Mouse (Mus musculus): ENCODE data around the gene Prkaa2. TPM values are rescaled to one million over a fixed set of nuclear protein-coding genes. Genes with fewer than 3 reads are reported as not detected.

The Prkaa2 gene
- total and polyA plus RNA-seq, 3 experiments: 0.11 TPM; not detected in 2

- TF ChIP-seq CTCF (IDR thresholded peaks at IDR 0.05; ENCODE audit: low read depth, low read length) (no peak), GATA2 (IDR thresholded peaks at IDR 0.05; ENCODE audit: borderline replicate concordance, low read depth, low read length) (no peak), TAL1 (conservative IDR thresholded peaks at IDR 0.05; ENCODE audit: low read depth, low read length) (no peak), GATA1 (IDR thresholded peaks at IDR 0.05; ENCODE audit: borderline replicate concordance, low read length) (no peak), POLR2AphosphoS5 (IDR thresholded peaks at IDR 0.05; ENCODE audit: insufficient replicate concordance, low read depth, low read length) (no peak)
These were observed 75.4 kb downstream of the Prkaa2 start for GRCm38 (mm10) chr4:105034259-105034658.

GRCm38 (mm10) chr4:105033153-105033552 lies 76.5 kb downstream of the Prkaa2 start:
- no peaks in the 10 kb centered on the region for H3K27me3 ChIP-seq (ENCODE audit: insufficient read depth, low read length)
- H3K4me1 ChIP-seq (ENCODE audit: insufficient read depth, low read depth, low read length): no peaks in the 10 kb centered on the region
- DNase-seq (ENCODE audit: low spot score): no peak
- H3K36me3 ChIP-seq (replicated peaks): no peaks in the 10 kb centered on the region
- peaks cover 8% of the 10 kb centered on the region for H3K9me3 ChIP-seq (replicated peaks)
- no peak overlapping the region for H3K4me3 ChIP-seq (ENCODE audit: low read depth, low read length)
- ATAC-seq (ENCODE audit: extremely low read depth, insufficient number of reproducible peaks, low FRiP score, poor library complexity, severe bottlenecking): no peak
- TF ChIP-seq GATA2 (IDR thresholded peaks at IDR 0.05; ENCODE audit: borderline replicate concordance, low read depth, low read length): no peak
- no peak for TF ChIP-seq POLR2AphosphoS5 (IDR thresholded peaks at IDR 0.05; ENCODE audit: insufficient replicate concordance, low read depth, low read length)
- no peak for TF ChIP-seq GATA1 (IDR thresholded peaks at IDR 0.05; ENCODE audit: borderline replicate concordance, low read length)
- no peak for TF ChIP-seq CTCF (IDR thresholded peaks at IDR 0.05; ENCODE audit: low read depth, low read length)
- no peak for TF ChIP-seq TAL1 (conservative IDR thresholded peaks at IDR 0.05; ENCODE audit: low read depth, low read length)

More at GRCm38 (mm10) chr4:105034259-105034658, 75.4 kb downstream of the Prkaa2 start:
- Histone ChIP-seq H3K27me3 (ENCODE audit: insufficient read depth, low read length) (no peaks in the 10 kb centered on the region), H3K4me3 (ENCODE audit: low read depth, low read length) (no peak overlapping the region), H3K9me3 (replicated peaks) (peaks cover 12% of the 10 kb centered on the region), H3K36me3 (replicated peaks) (no peaks in the 10 kb centered on the region), H3K4me1 (ENCODE audit: insufficient read depth, low read depth, low read length) (no peaks in the 10 kb centered on the region)
- no peak for DNase-seq (ENCODE audit: low spot score)
- no peak for ATAC-seq (ENCODE audit: extremely low read depth, insufficient number of reproducible peaks, low FRiP score, poor library complexity, severe bottlenecking)

GRCm38 (mm10) chr4:105031104-105031503 lies 78.6 kb downstream of the Prkaa2 start:
- no peak for ATAC-seq (ENCODE audit: extremely low read depth, insufficient number of reproducible peaks, low FRiP score, poor library complexity, severe bottlenecking)
- H3K9me3 ChIP-seq (replicated peaks): peaks cover 5% of the 10 kb centered on the region
- TF ChIP-seq POLR2AphosphoS5 (IDR thresholded peaks at IDR 0.05; ENCODE audit: insufficient replicate concordance, low read depth, low read length) (no peak), TAL1 (conservative IDR thresholded peaks at IDR 0.05; ENCODE audit: low read depth, low read length) (no peak), GATA2 (IDR thresholded peaks at IDR 0.05; ENCODE audit: borderline replicate concordance, low read depth, low read length) (no peak), GATA1 (IDR thresholded peaks at IDR 0.05; ENCODE audit: borderline replicate concordance, low read length) (no peak), CTCF (IDR thresholded peaks at IDR 0.05; ENCODE audit: low read depth, low read length) (no peak)

GRCm38 (mm10) chr4:105027278-105027677 lies 82.4 kb downstream of the Prkaa2 start:
- TF ChIP-seq TAL1 (conservative IDR thresholded peaks at IDR 0.05; ENCODE audit: low read depth, low read length) (no peak), GATA2 (IDR thresholded peaks at IDR 0.05; ENCODE audit: borderline replicate concordance, low read depth, low read length) (no peak), CTCF (IDR thresholded peaks at IDR 0.05; ENCODE audit: low read depth, low read length) (no peak), POLR2AphosphoS5 (IDR thresholded peaks at IDR 0.05; ENCODE audit: insufficient replicate concordance, low read depth, low read length) (no peak), GATA1 (IDR thresholded peaks at IDR 0.05; ENCODE audit: borderline replicate concordance, low read length) (no peak)
- Histone ChIP-seq H3K27me3 (ENCODE audit: insufficient read depth, low read length) (no peaks in the 10 kb centered on the region), H3K36me3 (replicated peaks) (no peaks in the 10 kb centered on the region), H3K4me3 (ENCODE audit: low read depth, low read length) (no peak overlapping the region), H3K4me1 (ENCODE audit: insufficient read depth, low read depth, low read length) (no peaks in the 10 kb centered on the region), H3K9me3 (replicated peaks) (peaks cover 3% of the 10 kb centered on the region)
- ATAC-seq (ENCODE audit: extremely low read depth, insufficient number of reproducible peaks, low FRiP score, poor library complexity, severe bottlenecking): no peak
- no peak for DNase-seq (ENCODE audit: low spot score)

More at GRCm38 (mm10) chr4:105031104-105031503, 78.6 kb downstream of the Prkaa2 start:
- Histone ChIP-seq H3K27me3 (ENCODE audit: insufficient read depth, low read length) (no peaks in the 10 kb centered on the region), H3K4me1 (ENCODE audit: insufficient read depth, low read depth, low read length) (no peaks in the 10 kb centered on the region), H3K36me3 (replicated peaks) (no peaks in the 10 kb centered on the region), H3K4me3 (ENCODE audit: low read depth, low read length) (no peak overlapping the region)
- no peak for DNase-seq (ENCODE audit: low spot score)

- TF ChIP-seq GATA1 (IDR thresholded peaks at IDR 0.05; ENCODE audit: borderline replicate concordance, low read length) (no peak), GATA2 (IDR thresholded peaks at IDR 0.05; ENCODE audit: borderline replicate concordance, low read depth, low read length) (no peak), TAL1 (conservative IDR thresholded peaks at IDR 0.05; ENCODE audit: low read depth, low read length) (no peak), CTCF (IDR thresholded peaks at IDR 0.05; ENCODE audit: low read depth, low read length) (no peak), POLR2AphosphoS5 (IDR thresholded peaks at IDR 0.05; ENCODE audit: insufficient replicate concordance, low read depth, low read length) (no peak)
- peaks cover 24% of the 10 kb centered on the region for H3K9me3 ChIP-seq (replicated peaks)
- no peaks in the 10 kb centered on the region for H3K36me3 ChIP-seq (replicated peaks)
- no peaks in the 10 kb centered on the region for H3K27me3 ChIP-seq (ENCODE audit: insufficient read depth, low read length)
- H3K4me1 ChIP-seq (ENCODE audit: insufficient read depth, low read depth, low read length): no peaks in the 10 kb centered on the region
- H3K4me3 ChIP-seq (ENCODE audit: low read depth, low read length): no peak overlapping the region
- DNase-seq (ENCODE audit: low spot score) (no peak), ATAC-seq (ENCODE audit: extremely low read depth, insufficient number of reproducible peaks, low FRiP score, poor library complexity, severe bottlenecking) (no peak)
These were observed 93.6 kb downstream of the Prkaa2 start for GRCm38 (mm10) chr4:105016006-105016613.

GRCm38 (mm10) chr4:105015496-105015895 lies 94.2 kb downstream of the Prkaa2 start:
- no peaks in the 10 kb centered on the region for H3K36me3 ChIP-seq (replicated peaks)
- TF ChIP-seq GATA2 (IDR thresholded peaks at IDR 0.05; ENCODE audit: borderline replicate concordance, low read depth, low read length): no peak
- TF ChIP-seq CTCF (IDR thresholded peaks at IDR 0.05; ENCODE audit: low read depth, low read length): no peak
- no peak for TF ChIP-seq GATA1 (IDR thresholded peaks at IDR 0.05; ENCODE audit: borderline replicate concordance, low read length)
- TF ChIP-seq TAL1 (conservative IDR thresholded peaks at IDR 0.05; ENCODE audit: low read depth, low read length): no peak
- no peak for TF ChIP-seq POLR2AphosphoS5 (IDR thresholded peaks at IDR 0.05; ENCODE audit: insufficient replicate concordance, low read depth, low read length)
- peaks cover 26% of the 10 kb centered on the region for H3K9me3 ChIP-seq (replicated peaks)
- H3K27me3 ChIP-seq (ENCODE audit: insufficient read depth, low read length): no peaks in the 10 kb centered on the region
- DNase-seq (ENCODE audit: low spot score): no peak
- no peaks in the 10 kb centered on the region for H3K4me1 ChIP-seq (ENCODE audit: insufficient read depth, low read depth, low read length)
- no peak overlapping the region for H3K4me3 ChIP-seq (ENCODE audit: low read depth, low read length)
- ATAC-seq (ENCODE audit: extremely low read depth, insufficient number of reproducible peaks, low FRiP score, poor library complexity, severe bottlenecking): no peak

Measured in G1E (cell line).